Mouse (Mus musculus) forebrain, postnatal 0 days (tissue): ENCODE measurements around the gene Ipo13. TPM values are rescaled to one million over a fixed set of nuclear protein-coding genes. Genes with fewer than 3 reads are reported as not detected.

Source experiments
- ATAC-seq: fragments of 200-750 bp; cut with Nextera tagmentation; 2 replicates; pipeline ENCODE4 v1.8.0; 2017; ENCODE audit warnings: mild to moderate bottlenecking, moderate library complexity
- DNase-seq: peaks from one replicate; pipeline ENCODE4 v3.0.0-alpha.2; 2015
- H3K27ac ChIP-seq: fragments of 300-500 bp; sonication (generic); 2 replicates; pipeline ENCODE4 v1.5.1; 2014; ENCODE audit warnings: low read depth, mild to moderate bottlenecking, antibody characterized with exemption, low read length, moderate library complexity, mixed read lengths
- H3K27me3 ChIP-seq: fragments of 300-500 bp; sonication (generic); 2 replicates; pipeline ENCODE4 v1.6.1; 2014; ENCODE audit warnings: mild to moderate bottlenecking, low read length, mixed read lengths; ENCODE audit not compliant: insufficient read depth
- H3K36me3 ChIP-seq: fragments of 300-500 bp; sonication (generic); 2 replicates; pipeline ENCODE4 v1.6.1; 2014; ENCODE audit warnings: mild to moderate bottlenecking, moderate library complexity; ENCODE audit not compliant: insufficient read depth
- H3K4me1 ChIP-seq: fragments of 300-500 bp; sonication (generic); 2 replicates; pipeline ENCODE4 v1.6.1; 2014; ENCODE audit warnings: antibody characterized with exemption; ENCODE audit not compliant: insufficient read depth
- H3K4me2 ChIP-seq: fragments of 300-500 bp; sonication (generic); 2 replicates; pipeline ENCODE4 v1.6.1; 2014; ENCODE audit warnings: low read depth, mild to moderate bottlenecking, moderate library complexity
- H3K4me3 ChIP-seq: fragments of 300-500 bp; sonication (generic); 2 replicates; pipeline ENCODE4 v1.5.1; 2014; ENCODE audit warnings: low read depth, low read length, mixed read lengths
- H3K9ac ChIP-seq: fragments of 300-500 bp; sonication (generic); 2 replicates; pipeline ENCODE4 v1.6.1; 2014; ENCODE audit warnings: mild to moderate bottlenecking
- H3K9me3 ChIP-seq: fragments of 300-500 bp; sonication (generic); 2 replicates; pipeline ENCODE4 v1.6.1; 2016; ENCODE audit warnings: low read length
- CTCF ChIP-seq: sonication (generic); IDR thresholded peaks from 2 replicates; pipeline ENCODE4 v1.5.1; 2016; ENCODE audit warnings: antibody characterized with exemption, control low read depth, low read depth
- WGBS: fragments of 180-500 bp; shearing (Covaris S2); extraction: QIAGEN DNeasy Blood & Tissue Kit; methylation state at CpG from one replicate; pipeline ENCODE4 v1.1.7; 2014; 5-methylcytosine and 5-hydroxymethylcytosine counted together
- polyA plus RNA-seq: library from polyadenylated mRNA; unstranded; fragments of >200 nt; fragmentation: Nextera tagmentation; extraction: Ambion mirVana; gene quantifications from 2 replicates; pipeline ENCODE4 v1.2.1, GENCODE M21; 2015
- total RNA-seq: library from RNA; depleted of rRNA; stranded (reverse); fragments of >200 nt; gene quantifications from 2 replicates; pipeline ENCODE4 v1.2.3, GENCODE M21; 2014

Gene Ipo13
- total and polyA plus RNA-seq, 2 experiments from 2014 or later, result 42.9 to 58.1 TPM

- peaks cover 31% of the 10 kb centered on the region for H3K36me3 ChIP-seq
- H3K9me3 ChIP-seq, result no peaks in the 10 kb centered on the region
- H3K27me3 ChIP-seq, result no peaks in the 10 kb centered on the region
- peaks cover 16% of the 10 kb centered on the region for H3K4me1 ChIP-seq
- no peak overlapping the region for H3K4me2 ChIP-seq
- no peak overlapping the region for H3K27ac ChIP-seq
- no peak for TF ChIP-seq CTCF
- H3K4me3 ChIP-seq, result no peak overlapping the region
- DNase-seq (no peak), ATAC-seq (no peak)
- WGBS, result 94% methylated on average over 10 of the region's 10 CpGs
- no peak overlapping the region for H3K9ac ChIP-seq
Measured at GRCm38 (mm10) chr4:117885093-117885492, 29.7 kb downstream of the Ipo13 start.

GRCm38 (mm10) chr4:117884146-117884545 is 30.7 kb downstream of the Ipo13 start:
- peaks cover 30% of the 10 kb centered on the region for H3K36me3 ChIP-seq
- WGBS, result 82% methylated on average over 1 of the region's 1 CpGs
- peak overlapping the region; percentile 83; the same call in 1 of the 2 replicates for H3K4me3 ChIP-seq
- H3K9me3 ChIP-seq, result no peaks in the 10 kb centered on the region
- H3K9ac ChIP-seq, result 0 out of 2 replicates have a peak overlapping the region, but pooled peaks have one; percentile 87
- TF ChIP-seq CTCF, result no peak
- ATAC-seq (no peak), DNase-seq (no peak)
- peaks cover 16% of the 10 kb centered on the region for H3K4me1 ChIP-seq
- no peak overlapping the region for H3K27ac ChIP-seq
- H3K4me2 ChIP-seq, result peak overlapping the region; percentile 84
- H3K27me3 ChIP-seq, result no peaks in the 10 kb centered on the region

GRCm38 (mm10) chr4:117882701-117883691 is 31.8 kb downstream of the Ipo13 start, which contains the start of gene B4galt2:
B4galt2 (minus strand) TSS chr4:117883487.
- Histone ChIP-seq H3K4me2 (peak within 1 kb of the TSS; percentile 84), H3K9ac (peak within 1 kb of the TSS; percentile 87), H3K27me3 (no peaks in the 10 kb centered on the region), H3K4me3 (peak within 1 kb of the TSS; percentile 83), H3K27ac (peak within 1 kb of the TSS; percentile 84), H3K9me3 (no peaks in the 10 kb centered on the region), H3K36me3 (peaks cover 32% of the 10 kb centered on the region), H3K4me1 (peaks cover 16% of the 10 kb centered on the region)
- TF ChIP-seq CTCF, result peak; percentile 54
- 2% methylated on average over 77 of the region's 103 CpGs for WGBS
- peak; percentile 78 for DNase-seq
- peak; percentile 64 for ATAC-seq

GRCm38 (mm10) chr4:117878703-117879102 is 36.1 kb downstream of the Ipo13 start:
- H3K27ac ChIP-seq, result no peak overlapping the region
- no peaks in the 10 kb centered on the region for H3K9me3 ChIP-seq
- H3K36me3 ChIP-seq, result peaks cover 55% of the 10 kb centered on the region
- WGBS, result 84% methylated on average over 5 of the region's 5 CpGs
- DNase-seq (no peak), ATAC-seq (no peak)
- TF ChIP-seq CTCF, result no peak
- no peaks in the 10 kb centered on the region for H3K27me3 ChIP-seq
- peaks cover 6% of the 10 kb centered on the region for H3K4me1 ChIP-seq
- H3K9ac ChIP-seq, result no peak overlapping the region
- H3K4me2 ChIP-seq, result no peak overlapping the region
- H3K4me3 ChIP-seq, result no peak overlapping the region

- ATAC-seq (no peak), DNase-seq (no peak)
- H3K27me3 ChIP-seq, result no peaks in the 10 kb centered on the region
- H3K4me2 ChIP-seq, result no peak overlapping the region
- no peaks in the 10 kb centered on the region for H3K9me3 ChIP-seq
- no peak overlapping the region for H3K4me3 ChIP-seq
- no peak for TF ChIP-seq CTCF
- H3K36me3 ChIP-seq, result peaks cover 59% of the 10 kb centered on the region
- H3K27ac ChIP-seq, result no peak overlapping the region
- H3K4me1 ChIP-seq, result peaks cover 6% of the 10 kb centered on the region
- no peak overlapping the region for H3K9ac ChIP-seq
- 68% methylated on average over 10 of the region's 10 CpGs for WGBS
Measured at GRCm38 (mm10) chr4:117878301-117878700, 36.5 kb downstream of the Ipo13 start.

GRCm38 (mm10) chr4:117873615-117874014 is 41.2 kb downstream of the Ipo13 start:
- peaks cover 56% of the 10 kb centered on the region for H3K36me3 ChIP-seq
- no peaks in the 10 kb centered on the region for H3K9me3 ChIP-seq
- no peak overlapping the region for H3K9ac ChIP-seq
- H3K4me3 ChIP-seq, result no peak overlapping the region
- H3K4me1 ChIP-seq, result no peaks in the 10 kb centered on the region
- H3K4me2 ChIP-seq, result no peak overlapping the region
- H3K27me3 ChIP-seq, result no peaks in the 10 kb centered on the region
- TF ChIP-seq CTCF, result no peak
- DNase-seq, result no peak
- H3K27ac ChIP-seq, result no peak overlapping the region
- 90% methylated on average over 9 of the region's 9 CpGs for WGBS
- ATAC-seq, result no peak

- ATAC-seq (no peak; the same call in 1 of the 2 replicates), DNase-seq (no peak)
- Histone ChIP-seq H3K27ac (no peak within 1 kb of the TSS), H3K27me3 (no peaks in the 10 kb centered on the region), H3K9ac (no peak within 1 kb of the TSS), H3K4me2 (peak within 1 kb of the TSS; percentile 19; the same call in 1 of the 2 replicates), H3K36me3 (peaks cover 45% of the 10 kb centered on the region), H3K4me1 (no peaks in the 10 kb centered on the region), H3K9me3 (no peaks in the 10 kb centered on the region), H3K4me3 (no peak within 1 kb of the TSS)
- WGBS, result 11% methylated on average over 14 of the region's 14 CpGs
- TF ChIP-seq CTCF, result no peak
Measured at GRCm38 (mm10) chr4:117872471-117872886, 42.3 kb downstream of the Ipo13 start, which contains the start of gene Ccdc24. Ccdc24 (minus strand) TSS chr4:117872557.
